Mouse (Mus musculus) forebrain, embryonic 13.5 days (tissue): ENCODE results near the gene Sp1. TPM values are rescaled to one million over a fixed set of nuclear protein-coding genes. Genes with fewer than 3 reads are reported as not detected.
A peak's percentile ranks its signal among the peaks of the same experiment; 100 is the strongest.

Experiments used
- ATAC-seq: fragments of 200-750 bp; cut with Nextera tagmentation; 2 replicates; pipeline ENCODE4 v1.8.0; 2017
- H3K27ac ChIP-seq: fragments of 300-500 bp; sonication (generic); 2 replicates; pipeline ENCODE4 v1.5.1; 2015; ENCODE audit warnings: inconsistent platforms, mild to moderate bottlenecking, moderate library complexity
- H3K27me3 ChIP-seq: fragments of 300-500 bp; sonication (generic); 2 replicates; pipeline ENCODE4 v1.6.1; 2015; ENCODE audit warnings: mild to moderate bottlenecking, inconsistent platforms
- H3K36me3 ChIP-seq: fragments of 300-500 bp; sonication (generic); 2 replicates; pipeline ENCODE4 v1.6.1; 2015; ENCODE audit warnings: mild to moderate bottlenecking, inconsistent platforms; ENCODE audit not compliant: poor library complexity, severe bottlenecking
- H3K4me1 ChIP-seq: fragments of 300-500 bp; sonication (generic); 2 replicates; pipeline ENCODE4 v1.6.1; 2015; ENCODE audit warnings: inconsistent platforms
- H3K4me2 ChIP-seq: fragments of 300-500 bp; sonication (generic); 2 replicates; pipeline ENCODE4 v1.6.1; 2015; ENCODE audit warnings: inconsistent platforms, mild to moderate bottlenecking, moderate library complexity
- H3K4me3 ChIP-seq: fragments of 300-500 bp; sonication (generic); 2 replicates; pipeline ENCODE4 v1.5.1; 2015; ENCODE audit warnings: mild to moderate bottlenecking, inconsistent platforms
- H3K9ac ChIP-seq: fragments of 300-500 bp; sonication (generic); 2 replicates; pipeline ENCODE4 v1.6.1; 2015; ENCODE audit warnings: mild to moderate bottlenecking, inconsistent platforms
- H3K9me3 ChIP-seq: fragments of 300-500 bp; sonication (generic); replicated peaks from 2 replicates; pipeline ENCODE4 v1.6.1; 2016; ENCODE audit warnings: inconsistent platforms
- WGBS: fragments of 180-500 bp; shearing (Covaris S2); methylation state at CpG from one replicate; pipeline ENCODE4 v1.1.7; 2015; 5-methylcytosine and 5-hydroxymethylcytosine counted together
- polyA plus RNA-seq: library from polyadenylated mRNA; unstranded; fragments of >200 nt; fragmentation: Nextera tagmentation; extraction: Ambion mirVana; gene quantifications from 2 replicates; pipeline ENCODE4 v1.2.1, GENCODE M21; 2015

Gene Sp1
- polyA plus RNA-seq = 7.0 and 8.1 TPM in 2 replicates

DNA sequence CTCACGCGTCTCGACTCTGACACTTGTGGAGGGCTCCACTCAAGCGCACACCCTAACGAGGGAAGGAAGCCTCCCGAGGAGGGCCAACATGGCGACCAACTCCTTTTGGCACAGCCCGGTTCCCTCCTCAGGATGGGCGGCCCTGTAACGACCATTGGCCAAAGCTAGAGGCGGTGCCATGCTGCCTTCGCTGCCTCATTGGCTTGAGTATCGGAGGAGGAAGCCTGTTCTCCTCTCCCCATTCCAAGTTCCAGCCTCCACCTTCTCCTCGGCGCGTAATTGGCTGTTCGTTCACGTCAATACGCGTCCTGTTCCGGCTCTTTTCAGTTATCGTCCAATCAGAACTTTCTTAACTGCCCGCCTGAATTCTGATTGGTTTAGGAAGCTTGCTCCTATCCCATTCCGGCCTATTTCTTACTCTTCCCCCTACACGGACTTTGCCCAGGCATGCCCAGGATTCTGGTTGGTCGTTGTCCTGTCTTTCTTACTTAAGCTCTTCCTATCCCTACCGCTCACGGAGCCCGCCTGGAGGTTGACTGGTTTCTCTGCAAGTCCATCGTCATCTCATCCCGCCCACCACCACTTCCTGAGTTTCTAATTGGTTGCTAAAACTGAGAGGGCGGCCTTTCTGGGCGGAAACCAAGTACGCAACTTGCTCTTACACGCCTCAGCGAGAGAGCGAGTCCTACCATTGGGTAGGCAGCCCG lies at the start of gene Sp1:
Gene Sp1, plus strand, starts transcription at position 655 of the 707 bp plus-strand sequence.
- ATAC-seq = peak; percentile 99
- peaks cover 32% of the 10 kb centered on the region for H3K36me3 ChIP-seq
- H3K4me2 ChIP-seq = peak within 1 kb of the TSS; percentile 67
- peak within 1 kb of the TSS; percentile 89 for H3K4me3 ChIP-seq
- no peaks in the 10 kb centered on the region for H3K27me3 ChIP-seq
- no peaks in the 10 kb centered on the region for H3K9me3 ChIP-seq
- H3K9ac ChIP-seq = peak within 1 kb of the TSS; percentile 93
- under 1% methylated on average over 38 of the region's 38 CpGs for WGBS
- peaks cover 39% of the 10 kb centered on the region for H3K4me1 ChIP-seq
- peak within 1 kb of the TSS; percentile 99 for H3K27ac ChIP-seq

DNA sequence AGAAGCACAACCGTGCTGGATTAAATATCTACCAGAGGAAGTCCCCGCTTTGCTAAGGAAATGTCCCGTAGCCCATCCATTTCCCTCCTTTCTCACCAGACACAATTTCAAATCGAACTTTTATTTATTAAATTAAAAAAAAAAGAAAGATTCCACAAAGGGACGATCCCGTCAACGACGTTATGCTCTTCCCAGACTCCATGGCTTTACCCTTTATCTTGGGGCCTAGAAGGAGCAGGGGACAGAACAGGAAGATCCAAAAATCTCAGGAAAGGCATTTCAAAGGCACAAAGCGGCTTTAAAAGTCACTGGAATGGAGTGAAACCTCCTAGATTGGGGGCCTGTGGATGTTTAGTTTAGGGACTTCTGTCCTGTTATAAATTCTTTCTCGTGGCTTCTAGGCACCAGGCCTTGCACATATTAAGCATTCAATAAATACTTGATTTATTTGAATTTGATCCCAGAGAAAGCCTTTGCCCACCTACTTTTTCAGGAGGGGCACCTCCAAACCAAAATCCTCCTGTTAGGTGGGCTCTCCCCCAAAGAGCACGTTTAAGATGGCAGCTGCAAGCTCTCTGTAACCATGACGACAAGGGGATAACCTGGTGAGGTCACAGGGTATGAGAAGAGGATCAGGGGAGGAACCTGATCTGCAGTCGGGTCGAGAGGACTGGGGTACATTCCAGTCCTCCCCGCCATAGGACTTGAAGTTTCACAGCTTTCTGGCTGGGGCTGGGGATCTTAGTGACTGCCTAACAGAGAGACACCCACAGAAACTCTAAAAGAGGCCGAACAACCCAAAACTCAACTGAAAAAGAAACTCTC lies 49.2 kb upstream of the Sp1 start:
- H3K4me2 ChIP-seq = peak overlapping the region; percentile 89; the same call in 1 of the 2 replicates
- no peaks in the 10 kb centered on the region for H3K9me3 ChIP-seq
- no peak for ATAC-seq
- no peak overlapping the region for H3K27ac ChIP-seq
- H3K27me3 ChIP-seq = peaks cover 49% of the 10 kb centered on the region
- WGBS = 31% methylated on average over 16 of the region's 16 CpGs
- no peaks in the 10 kb centered on the region for H3K36me3 ChIP-seq
- H3K9ac ChIP-seq = no peak overlapping the region
- H3K4me1 ChIP-seq = peaks cover 20% of the 10 kb centered on the region
- H3K4me3 ChIP-seq = peak overlapping the region; percentile 55; the same call in 1 of the 2 replicates

DNA sequence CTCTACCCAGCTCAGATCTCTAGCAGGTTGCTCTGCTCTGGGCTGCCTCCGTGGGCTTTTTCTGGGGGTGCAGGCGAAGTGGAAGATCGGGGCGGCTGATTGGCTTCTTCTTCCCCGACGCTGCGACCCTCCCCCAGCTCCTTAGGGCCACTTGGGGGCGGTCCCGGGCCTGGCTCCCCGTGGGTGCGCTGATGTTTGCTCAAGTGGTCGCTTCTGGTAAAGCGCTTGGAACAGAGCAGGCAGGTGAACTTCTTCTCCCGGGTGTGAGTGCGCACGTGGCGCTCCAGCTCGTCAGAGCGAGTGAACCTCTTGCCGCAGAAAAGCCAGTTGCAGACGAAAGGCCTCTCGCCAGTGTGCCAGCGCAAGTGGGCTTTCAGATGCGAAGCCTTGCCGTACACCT lies 47.8 kb upstream of the Sp1 start:
- no peak overlapping the region for H3K27ac ChIP-seq
- peak overlapping the region; percentile 43 for H3K4me2 ChIP-seq
- peak overlapping the region; percentile 34 for H3K9ac ChIP-seq
- H3K4me3 ChIP-seq = peak overlapping the region; percentile 23
- H3K4me1 ChIP-seq = peaks cover 20% of the 10 kb centered on the region
- peaks cover 60% of the 10 kb centered on the region for H3K27me3 ChIP-seq
- 3% methylated on average over 25 of the region's 25 CpGs for WGBS
- no peaks in the 10 kb centered on the region for H3K9me3 ChIP-seq
- ATAC-seq = no peak
- no peaks in the 10 kb centered on the region for H3K36me3 ChIP-seq

DNA sequence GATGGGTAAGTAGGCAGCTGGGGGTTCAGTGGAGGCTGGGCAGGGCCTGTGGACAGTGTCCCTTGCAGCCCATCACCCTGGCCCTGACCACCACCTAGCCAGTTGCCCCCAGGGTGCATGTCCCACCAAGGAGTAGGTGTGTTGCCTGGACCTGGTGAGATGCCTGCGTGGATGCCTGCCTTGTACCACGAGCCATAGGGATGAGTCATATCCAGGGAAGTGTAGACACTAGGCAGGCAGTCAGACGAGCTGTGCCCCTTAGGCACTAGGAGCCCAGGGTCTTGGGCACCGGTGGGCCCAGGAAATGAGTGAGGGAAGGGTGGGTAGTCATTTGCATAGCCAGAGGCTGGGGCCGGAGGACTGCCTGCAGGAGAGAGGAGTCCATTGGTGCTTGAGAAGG lies 47.1 kb upstream of the Sp1 start:
- Histone ChIP-seq H3K9ac (no peak overlapping the region), H3K36me3 (no peaks in the 10 kb centered on the region), H3K27ac (no peak overlapping the region), H3K4me2 (no peak overlapping the region; the same call in 1 of the 2 replicates), H3K4me3 (no peak overlapping the region), H3K9me3 (no peaks in the 10 kb centered on the region), H3K27me3 (peaks cover 67% of the 10 kb centered on the region), H3K4me1 (peaks cover 20% of the 10 kb centered on the region)
- 26% methylated on average over 5 of the region's 5 CpGs for WGBS
- ATAC-seq = no peak

DNA sequence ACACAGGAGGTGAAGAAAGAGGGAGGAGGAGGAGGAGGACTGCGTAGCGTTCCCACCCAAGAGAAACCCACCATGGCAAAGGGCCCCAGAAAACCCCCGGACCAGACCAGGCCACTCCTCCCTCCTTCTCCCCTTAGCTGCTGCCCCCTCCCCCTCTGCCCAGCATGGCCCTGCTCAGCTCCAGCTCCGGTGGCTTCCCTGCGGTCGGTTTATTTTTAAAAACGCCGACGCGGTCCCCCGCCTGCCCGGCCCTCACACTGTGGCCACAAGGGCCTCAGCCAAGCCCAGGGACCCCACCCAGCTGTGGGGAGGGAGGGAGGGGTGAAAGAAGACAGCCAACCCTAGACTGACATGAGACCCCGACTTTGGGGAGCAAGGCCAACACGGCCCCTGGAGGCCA lies 43.3 kb upstream of the Sp1 start:
- ATAC-seq = no peak
- no peak overlapping the region for H3K9ac ChIP-seq
- 9% methylated on average over 14 of the region's 14 CpGs for WGBS
- peaks cover 15% of the 10 kb centered on the region for H3K4me1 ChIP-seq
- H3K36me3 ChIP-seq = no peaks in the 10 kb centered on the region
- H3K9me3 ChIP-seq = no peaks in the 10 kb centered on the region
- H3K4me3 ChIP-seq = no peak overlapping the region
- H3K27ac ChIP-seq = no peak overlapping the region
- peaks cover 76% of the 10 kb centered on the region for H3K27me3 ChIP-seq
- peak overlapping the region; percentile 15; the same call in 1 of the 2 replicates for H3K4me2 ChIP-seq

DNA sequence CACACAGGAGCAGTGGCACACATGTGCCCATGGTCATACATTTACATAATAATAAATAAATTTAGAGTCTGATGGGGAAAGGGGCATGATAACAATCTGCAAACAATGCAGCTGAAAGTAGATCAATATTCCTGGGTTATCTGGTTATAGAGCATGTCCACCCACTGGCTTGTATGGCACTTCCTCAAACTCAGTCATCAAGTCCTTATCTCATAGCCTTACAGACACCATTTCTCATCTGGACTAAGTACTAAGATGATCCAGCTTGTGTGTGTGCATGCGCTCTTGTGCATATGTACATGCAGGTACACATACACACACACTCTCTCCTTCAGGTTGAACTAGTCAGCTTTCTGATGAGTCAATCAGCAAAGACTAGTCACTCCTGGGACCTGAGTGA lies 41.3 kb upstream of the Sp1 start:
- no peak overlapping the region for H3K4me2 ChIP-seq
- H3K27me3 ChIP-seq = peaks cover 60% of the 10 kb centered on the region
- no peak overlapping the region for H3K9ac ChIP-seq
- no peaks in the 10 kb centered on the region for H3K36me3 ChIP-seq
- 97% methylated on average over 1 of the region's 1 CpGs for WGBS
- H3K4me3 ChIP-seq = no peak overlapping the region
- no peak overlapping the region for H3K27ac ChIP-seq
- H3K9me3 ChIP-seq = no peaks in the 10 kb centered on the region
- no peak for ATAC-seq
- peaks cover 6% of the 10 kb centered on the region for H3K4me1 ChIP-seq

DNA sequence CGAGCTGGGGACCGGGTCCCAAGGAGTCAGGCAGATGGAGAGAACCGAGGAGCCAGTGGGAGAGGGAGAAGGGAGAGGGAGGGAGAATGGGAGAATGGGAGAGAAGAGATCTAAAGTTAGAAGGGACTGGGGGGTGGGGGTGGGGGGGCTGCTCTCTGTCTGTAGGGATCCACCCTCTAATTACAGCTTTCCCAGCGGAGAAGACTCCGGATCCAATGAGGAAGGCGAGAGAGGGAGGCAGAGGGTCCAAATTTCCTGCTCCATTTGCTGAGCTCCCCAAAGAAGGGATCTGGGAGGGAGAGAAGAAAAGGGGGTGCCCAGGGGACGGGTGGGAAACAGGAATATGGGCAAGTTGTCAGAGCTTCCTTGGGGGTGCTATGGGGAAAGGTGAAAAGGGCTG lies 39.7 kb upstream of the Sp1 start:
- Histone ChIP-seq H3K36me3 (no peaks in the 10 kb centered on the region), H3K27me3 (peaks cover 67% of the 10 kb centered on the region), H3K4me3 (peak overlapping the region; percentile 26; the same call in 1 of the 2 replicates), H3K4me2 (peak overlapping the region; percentile 54), H3K27ac (no peak overlapping the region), H3K9ac (peak overlapping the region; percentile 53), H3K9me3 (no peaks in the 10 kb centered on the region), H3K4me1 (peaks cover 6% of the 10 kb centered on the region)
- ATAC-seq = no peak
- 4% methylated on average over 7 of the region's 7 CpGs for WGBS

DNA sequence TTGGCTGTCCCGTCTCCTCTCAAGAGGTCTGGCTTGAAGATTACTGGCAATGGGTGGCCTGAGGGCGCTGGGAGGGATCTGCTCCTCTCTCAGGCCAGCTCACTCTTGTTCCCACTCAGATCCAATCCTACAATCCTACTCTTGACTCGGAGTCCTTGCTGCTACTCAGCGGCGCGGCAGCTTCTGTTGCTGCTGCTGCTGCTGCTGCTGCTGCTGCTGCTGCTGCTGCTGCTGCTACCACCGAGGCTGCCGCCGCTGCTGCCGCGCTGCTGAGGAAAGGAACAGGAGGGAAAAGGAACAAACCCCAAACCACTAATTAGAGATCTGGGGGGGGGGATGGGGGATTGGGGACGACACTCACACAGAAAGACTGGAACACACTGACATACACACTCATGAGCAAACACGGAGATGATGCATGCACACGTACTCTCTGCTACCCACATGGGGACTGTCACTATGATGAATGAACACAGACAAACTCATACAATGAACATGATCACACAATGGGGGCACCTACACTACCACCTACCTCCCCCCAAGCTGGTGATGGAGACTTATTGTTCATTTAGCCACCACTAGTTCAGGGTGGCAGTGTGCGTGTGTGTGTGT lies 39.1 kb upstream of the Sp1 start, which contains the start of gene Sp7:
Gene Sp7, minus strand, starts transcription at position 450 of the 612 bp plus-strand sequence.
- Histone ChIP-seq H3K36me3 (no peaks in the 10 kb centered on the region), H3K9me3 (no peaks in the 10 kb centered on the region), H3K4me3 (peak within 1 kb of the TSS; percentile 26), H3K4me2 (peak within 1 kb of the TSS; percentile 54), H3K27me3 (peaks cover 73% of the 10 kb centered on the region), H3K4me1 (peaks cover 6% of the 10 kb centered on the region), H3K27ac (no peak within 1 kb of the TSS), H3K9ac (peak within 1 kb of the TSS; percentile 53)
- no peak for ATAC-seq
- 8% methylated on average over 15 of the region's 15 CpGs for WGBS

DNA sequence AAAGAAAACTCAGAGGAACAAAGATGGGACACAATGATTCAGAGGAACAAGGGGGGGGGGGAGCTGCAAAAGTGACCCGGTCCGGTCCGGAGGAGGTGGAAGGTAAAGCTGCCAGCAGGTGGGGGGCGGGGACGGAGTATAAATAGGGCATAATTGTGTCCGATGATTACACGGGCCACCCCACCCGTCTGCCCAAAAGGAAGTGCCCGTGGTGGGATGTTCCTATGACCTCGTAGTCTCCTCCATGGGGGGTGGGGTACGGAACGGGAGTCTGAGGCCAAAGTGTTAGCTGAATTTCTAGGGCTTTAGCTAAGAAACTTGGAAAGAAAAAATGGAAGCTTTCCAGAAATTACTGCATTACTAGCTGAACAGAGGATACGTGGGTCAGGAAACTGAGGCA lies 36.0 kb upstream of the Sp1 start:
- H3K4me3 ChIP-seq = no peak overlapping the region
- ATAC-seq = no peak
- no peak overlapping the region for H3K27ac ChIP-seq
- no peak overlapping the region for H3K9ac ChIP-seq
- peaks cover 50% of the 10 kb centered on the region for H3K27me3 ChIP-seq
- H3K9me3 ChIP-seq = no peaks in the 10 kb centered on the region
- H3K36me3 ChIP-seq = no peaks in the 10 kb centered on the region
- no peak overlapping the region for H3K4me2 ChIP-seq
- WGBS = 15% methylated on average over 13 of the region's 13 CpGs
- H3K4me1 ChIP-seq = peaks cover 6% of the 10 kb centered on the region

DNA sequence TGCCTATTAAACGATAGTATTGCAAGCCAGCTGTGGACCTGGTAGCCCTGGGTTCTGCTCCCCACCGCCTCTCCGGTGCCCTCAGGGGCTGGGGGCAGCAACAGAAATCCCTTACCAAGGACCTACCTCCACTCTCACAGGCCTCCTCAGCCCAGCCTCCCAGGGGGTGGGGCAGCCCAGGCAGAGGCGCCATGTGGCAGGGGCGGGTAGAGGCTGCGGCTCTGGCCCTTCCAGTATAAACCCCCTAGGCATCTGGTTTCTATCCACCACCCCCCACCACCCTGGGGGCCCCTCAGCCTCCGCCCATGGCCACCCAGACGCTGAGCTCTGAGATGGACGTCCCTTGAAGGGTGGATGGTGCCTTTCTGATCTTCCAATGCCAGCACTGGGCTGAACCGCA lies 35.2 kb upstream of the Sp1 start:
- H3K27me3 ChIP-seq = peaks cover 45% of the 10 kb centered on the region
- peaks cover 6% of the 10 kb centered on the region for H3K4me1 ChIP-seq
- H3K27ac ChIP-seq = no peak overlapping the region
- no peak overlapping the region for H3K4me3 ChIP-seq
- WGBS = 10% methylated on average over 10 of the region's 10 CpGs
- no peak overlapping the region for H3K4me2 ChIP-seq
- no peaks in the 10 kb centered on the region for H3K36me3 ChIP-seq
- H3K9ac ChIP-seq = peak overlapping the region; percentile 14; the same call in 1 of the 2 replicates
- no peaks in the 10 kb centered on the region for H3K9me3 ChIP-seq
- no peak for ATAC-seq

DNA sequence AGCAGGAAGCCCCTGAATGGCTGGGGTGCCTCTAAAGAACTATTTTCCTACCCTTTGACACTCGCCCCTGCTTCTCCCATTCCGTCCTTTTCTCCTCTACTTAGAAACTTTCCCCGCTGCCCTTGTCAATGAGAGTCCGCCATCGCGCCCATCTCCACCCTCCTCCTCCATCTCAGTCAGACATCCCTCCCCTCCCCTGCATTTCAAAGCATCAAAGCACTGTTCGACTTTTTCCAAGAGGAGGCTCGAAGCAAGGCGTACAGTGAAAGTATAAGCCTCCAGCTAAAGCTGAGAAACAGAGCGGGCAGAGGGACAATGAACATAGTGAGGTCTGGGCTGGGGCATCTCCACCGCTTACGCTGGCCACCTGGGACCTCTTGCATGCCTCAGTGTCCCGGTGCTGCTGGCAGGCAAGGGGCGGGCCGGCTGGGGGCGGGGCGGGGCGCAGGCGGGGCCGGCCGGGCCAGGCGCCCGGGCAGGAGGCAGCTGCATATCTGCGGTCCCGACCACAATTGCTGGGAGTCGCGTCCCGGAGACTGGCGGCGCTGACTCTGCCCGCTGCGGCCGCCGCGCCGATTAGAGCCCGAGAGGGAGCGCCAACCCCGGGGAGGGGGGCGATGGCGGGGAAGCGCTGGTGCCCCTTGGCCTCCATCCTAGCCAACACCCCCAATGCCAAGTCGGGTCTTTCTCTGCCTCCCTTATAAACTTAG lies 29.3 kb upstream of the Sp1 start:
- ATAC-seq = peak; percentile 85
- Histone ChIP-seq H3K9me3 (no peaks in the 10 kb centered on the region), H3K36me3 (no peaks in the 10 kb centered on the region), H3K27ac (no peak overlapping the region; the same call in 1 of the 2 replicates), H3K9ac (peak overlapping the region; percentile 78), H3K4me1 (peaks cover 18% of the 10 kb centered on the region), H3K27me3 (peaks cover 22% of the 10 kb centered on the region), H3K4me3 (peak overlapping the region; percentile 57), H3K4me2 (peak overlapping the region; percentile 98)
- WGBS = 1% methylated on average over 37 of the region's 43 CpGs
